Mouse (Mus musculus) heart, adult 2 months (tissue): Measurements from ENCODE around the gene Csdc2. TPM values are rescaled to one million over a fixed set of nuclear protein-coding genes. Genes with fewer than 3 reads are reported as not detected.

Experiments
- DNase-seq, 2 experiments: peaks; one replicate each; pipeline ENCODE4 v3.0.0; 2021
- H3K27ac ChIP-seq: fragments of 200-600 bp; 2 replicates; pipeline ENCODE4 v1.8.1; 2022
- H3K27me3 ChIP-seq: fragments of 200-500 bp; 2 replicates; pipeline ENCODE4 v1.6.1; 2012; ENCODE audit warnings: mild to moderate bottlenecking, low read length, inconsistent platforms, mixed read lengths; ENCODE audit not compliant: control insufficient read depth, insufficient read depth
- H3K36me3 ChIP-seq: fragments of 200-500 bp; 2 replicates; pipeline ENCODE4 v1.6.1; 2012; ENCODE audit warnings: low read length, inconsistent platforms; ENCODE audit not compliant: control insufficient read depth, insufficient read depth
- H3K4me1 ChIP-seq: fragments of 200-500 bp; 2 replicates; pipeline ENCODE4 v1.6.1; 2011; ENCODE audit warnings: low read length; ENCODE audit not compliant: control insufficient read depth, insufficient read depth
- H3K4me3 ChIP-seq: fragments of 200-600 bp; 2 replicates; pipeline ENCODE4 v1.8.1; 2022
- H3K79me2 ChIP-seq: fragments of 200-500 bp; replicated peaks from 2 replicates; pipeline ENCODE4 v1.6.1; 2012; ENCODE audit warnings: mild to moderate bottlenecking, inconsistent platforms, low read length, moderate library complexity, mixed read lengths; ENCODE audit not compliant: control insufficient read depth, insufficient read depth
- H3K9ac ChIP-seq: fragments of 200-500 bp; 2 replicates; pipeline ENCODE4 v1.6.1; 2012; ENCODE audit warnings: low read depth, mild to moderate bottlenecking, control low read depth, inconsistent platforms, low read length, mixed read lengths
- CTCF ChIP-seq: fragments of 200-600 bp; IDR thresholded peaks from 2 replicates; pipeline ENCODE4 v1.8.1; 2022; ENCODE audit warnings: antibody characterized with exemption, mild to moderate bottlenecking, moderate library complexity
- EP300 ChIP-seq: fragments of 200-500 bp; IDR thresholded peaks from 2 replicates; pipeline ENCODE4 v1.6.1; 2011; ENCODE audit warnings: low read depth, low read length, control low read depth; ENCODE audit not compliant: insufficient read depth
- POLR2A ChIP-seq: fragments of 200-500 bp; IDR thresholded peaks from 2 replicates; pipeline ENCODE4 v1.6.1; 2011; ENCODE audit warnings: mild to moderate bottlenecking, low read depth, low read length, control low read depth; ENCODE audit not compliant: insufficient read depth
- WGBS: fragments of 180-500 bp; shearing (Covaris S2); methylation state at CpG from one replicate; pipeline ENCODE4 v1.1.7; 2018; 5-methylcytosine and 5-hydroxymethylcytosine counted together
- intact Hi-C: fragments of 180-260 bp; cut with DNase I; formaldehyde crosslinking; loops from one replicate; pipeline ENCODE4 v1.15.1; 2025
- polyA plus RNA-seq: library from polyadenylated mRNA; depleted of rRNA; stranded (reverse); fragments of >200 nt; gene quantifications from 2 replicates; pipeline ENCODE4 v1.2.3, GENCODE M21; 2012
- total RNA-seq, 2 experiments: library from RNA; stranded (reverse); gene quantifications; 2 replicates each; pipeline ENCODE4 v1.2.3; 2021

The Csdc2 gene
- total and polyA plus RNA-seq, 3 experiments: 66.1 to 92.7 (median 85.7) TPM

GRCm38 (mm10) chr15:81894002-81894401 lies 42.6 kb upstream of the Csdc2 start:
- Histone ChIP-seq H3K4me1 (peaks cover 1% of the 10 kb centered on the region), H3K36me3 (peaks cover 36% of the 10 kb centered on the region), H3K9ac (no peak overlapping the region), H3K27me3 (no peaks in the 10 kb centered on the region), H3K4me3 (no peak overlapping the region), H3K27ac (no peak overlapping the region), H3K79me2 (no peaks in the 10 kb centered on the region; the same call in 1 of the 2 replicates)
- DNase-seq: no peak
- intact Hi-C loops: no loop called here
- no peak for TF ChIP-seq POLR2A
- no peak for TF ChIP-seq EP300
- no peak for TF ChIP-seq CTCF
- 54% methylated on average over 1 of the region's 1 CpGs for WGBS

- no peak for DNase-seq
Observed at GRCm38 (mm10) chr15:81896407-81896806, 40.2 kb upstream of the Csdc2 start.

GRCm38 (mm10) chr15:81897607-81898285 lies 38.8 kb upstream of the Csdc2 start:
- H3K27ac ChIP-seq: no peak overlapping the region
- TF ChIP-seq CTCF (no peak), EP300 (no peak), POLR2A (no peak)
- peaks cover 20% of the 10 kb centered on the region for H3K36me3 ChIP-seq

More at GRCm38 (mm10) chr15:81896407-81896806, 40.2 kb upstream of the Csdc2 start:
- peaks cover 22% of the 10 kb centered on the region for H3K36me3 ChIP-seq
- no peak overlapping the region for H3K4me3 ChIP-seq
- no peaks in the 10 kb centered on the region for H3K27me3 ChIP-seq
- H3K9ac ChIP-seq: no peak overlapping the region
- no peak for TF ChIP-seq POLR2A
- peak; percentile 73 for TF ChIP-seq EP300
- H3K4me1 ChIP-seq: peaks cover 2% of the 10 kb centered on the region; the same call in 1 of the 2 replicates
- intact Hi-C loops: no loop called here
- WGBS: 56% methylated on average over 2 of the region's 2 CpGs
- no peak overlapping the region; the same call in 1 of the 2 replicates for H3K27ac ChIP-seq
- H3K79me2 ChIP-seq: peaks cover 1% of the 10 kb centered on the region; the same call in 1 of the 2 replicates

GRCm38 (mm10) chr15:81898751-81899150 lies 37.8 kb upstream of the Csdc2 start:
- no peak overlapping the region for H3K9ac ChIP-seq
- peaks cover 17% of the 10 kb centered on the region for H3K36me3 ChIP-seq
- H3K79me2 ChIP-seq: peaks cover 4% of the 10 kb centered on the region; the same call in 1 of the 2 replicates
- H3K4me1 ChIP-seq: peaks cover 2% of the 10 kb centered on the region; the same call in 1 of the 2 replicates
- no peaks in the 10 kb centered on the region for H3K27me3 ChIP-seq
- no peak overlapping the region for H3K4me3 ChIP-seq
- 51% methylated on average over 2 of the region's 2 CpGs for WGBS
- peak overlapping the region; percentile 55 for H3K27ac ChIP-seq
- intact Hi-C loops: no loop called here
- 0 out of 2 replicates have a peak, but pooled peaks have one; percentile 56 for TF ChIP-seq EP300
- no peak for TF ChIP-seq CTCF
- no peak for TF ChIP-seq POLR2A
- DNase-seq: peak in 1 of 2 experiments; percentile 46

More at GRCm38 (mm10) chr15:81897607-81898285, 38.8 kb upstream of the Csdc2 start:
- DNase-seq: no peak
- intact Hi-C loops: no loop called here
- no peak overlapping the region for H3K9ac ChIP-seq
- peaks cover 2% of the 10 kb centered on the region; the same call in 1 of the 2 replicates for H3K4me1 ChIP-seq
- H3K4me3 ChIP-seq: no peak overlapping the region
- no peaks in the 10 kb centered on the region for H3K27me3 ChIP-seq
- H3K79me2 ChIP-seq: peaks cover 3% of the 10 kb centered on the region; the same call in 1 of the 2 replicates
- WGBS: 90% methylated on average over 5 of the region's 5 CpGs

- Histone ChIP-seq H3K9ac (no peak overlapping the region), H3K79me2 (peaks cover 5% of the 10 kb centered on the region), H3K27ac (no peak overlapping the region), H3K27me3 (no peaks in the 10 kb centered on the region), H3K4me1 (no peaks in the 10 kb centered on the region), H3K4me3 (no peak overlapping the region), H3K36me3 (peaks cover 4% of the 10 kb centered on the region; the same call in 1 of the 2 replicates)
- DNase-seq: peak in 1 of 2 experiments; percentile 72
- no peak for TF ChIP-seq EP300
- TF ChIP-seq CTCF: peak; percentile 88
- intact Hi-C loops: loop anchor here (1.0 kb wide), 1 partner anchor 74 kb away; no protein-coding TSS in a partner anchor
- 39% methylated on average over 2 of the region's 2 CpGs for WGBS
Observed at GRCm38 (mm10) chr15:81904939-81905338, 31.6 kb upstream of the Csdc2 start.

- Histone ChIP-seq H3K27me3 (no peaks in the 10 kb centered on the region), H3K36me3 (peaks cover 2% of the 10 kb centered on the region; the same call in 1 of the 2 replicates), H3K79me2 (peaks cover 2% of the 10 kb centered on the region; the same call in 1 of the 2 replicates), H3K4me3 (no peak overlapping the region), H3K4me1 (no peaks in the 10 kb centered on the region), H3K9ac (no peak overlapping the region), H3K27ac (no peak overlapping the region)
- no peak for TF ChIP-seq POLR2A
- TF ChIP-seq CTCF: no peak
- no peak for TF ChIP-seq EP300
- 76% methylated on average over 8 of the region's 8 CpGs for WGBS
- DNase-seq: no peak
- intact Hi-C loops: no loop called here
Observed at GRCm38 (mm10) chr15:81907953-81908352, 28.6 kb upstream of the Csdc2 start.
